Mouse (Mus musculus): ENCODE data around the gene Riok1. TPM values are rescaled to one million over a fixed set of nuclear protein-coding genes. Genes with fewer than 3 reads are reported as not detected.

The Riok1 gene
- polyA plus RNA-seq (2015; fragmentation: Illumina TruSeq; extraction: RNeasy Lipid Tissue Mini Kit (QIAGEN cat#74804); ENCODE audit: insufficient read depth, low replicate concordance), result 63.1 TPM

GRCm38 (mm10) chr13:38036343-38037043 lies at the start of gene Riok1:
TSS of gene Riok1 (plus strand) at chr13:38036995.

DNA sequence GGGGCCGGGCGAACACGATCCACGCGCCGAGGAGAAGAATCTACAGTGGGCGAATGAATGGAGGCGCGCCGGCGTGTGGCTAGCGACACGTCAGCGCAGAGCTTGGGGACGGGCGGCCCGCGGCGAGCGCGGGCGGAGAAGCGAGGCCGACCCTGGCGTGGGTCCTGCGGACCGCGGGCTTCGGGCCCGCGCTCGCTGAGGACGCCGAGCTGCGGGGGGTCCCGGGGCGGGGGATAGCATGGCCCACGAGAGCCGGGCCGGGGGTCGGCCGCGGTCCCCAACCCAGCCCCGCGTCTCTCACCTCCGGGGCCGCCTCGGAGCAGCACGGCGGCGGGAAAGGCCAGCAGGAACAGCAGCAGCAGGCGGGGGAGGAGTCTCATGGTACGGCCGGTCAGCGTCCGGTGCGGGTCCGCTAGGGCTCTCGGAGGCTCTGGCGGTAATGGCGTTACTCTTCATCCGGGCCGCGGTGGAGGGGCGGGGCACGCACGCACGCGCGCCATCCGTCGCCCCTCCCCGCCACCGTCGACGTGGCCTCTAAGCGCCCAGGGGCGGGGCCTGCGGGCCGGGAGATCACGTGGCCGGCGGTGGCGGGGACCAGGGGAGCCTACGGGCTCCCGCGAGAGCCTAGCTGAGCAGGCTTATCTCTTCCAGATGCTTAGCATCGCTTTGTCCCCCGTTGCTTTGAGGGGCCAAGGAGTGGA lies 42.9 kb upstream of the Riok1 start, which contains the start of gene Ssr1:
Gene Ssr1, minus strand, starts transcription at position 514 of the 701 bp plus-strand sequence.

DNA sequence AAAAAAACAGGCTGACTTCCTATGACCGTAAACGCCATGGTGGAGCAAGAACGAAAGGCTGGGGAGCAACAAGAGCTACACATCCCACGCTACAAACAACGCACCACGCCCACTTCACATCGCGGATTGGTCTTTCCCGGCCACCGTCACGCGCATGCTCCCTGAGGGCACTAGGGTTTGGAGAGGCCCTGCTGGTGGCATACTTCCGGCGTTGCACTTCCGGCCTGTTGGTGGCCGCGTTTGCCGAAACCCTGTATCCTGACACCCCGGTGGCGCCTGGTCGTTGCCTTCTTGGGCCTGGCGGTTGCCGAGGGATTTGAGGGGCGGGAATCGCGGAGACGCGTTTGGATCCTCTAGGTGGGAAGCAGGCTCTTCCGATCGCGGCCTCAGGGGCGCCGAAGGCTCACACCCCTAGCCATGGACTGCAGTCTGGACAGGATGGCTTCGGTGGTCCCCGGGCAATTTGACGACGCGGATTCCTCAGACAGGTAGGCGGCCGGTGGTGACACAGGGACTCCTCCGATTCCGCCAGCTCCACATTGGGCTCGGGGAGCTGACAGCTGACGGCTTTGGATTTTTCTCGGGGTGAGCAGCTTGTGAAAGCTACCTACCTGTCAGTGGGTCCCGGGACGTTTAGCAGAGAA lies 371 bp downstream of the Riok1 start, which contains the start of gene Cage1:
Gene Cage1, minus strand, starts transcription at position 26 of the 644 bp plus-strand sequence.

Other genes starting within 250 kb of the Riok1 start
- 89.9 TPM for gene Ssr1, start 42.8 kb upstream of the Riok1 start, polyA plus RNA-seq (2015; fragmentation: Illumina TruSeq; extraction: RNeasy Lipid Tissue Mini Kit (QIAGEN cat#74804); ENCODE audit: insufficient read depth, low replicate concordance)
- gene Cage1, start 74 bp downstream of the Riok1 start, polyA plus RNA-seq (2015; fragmentation: Illumina TruSeq; extraction: RNeasy Lipid Tissue Mini Kit (QIAGEN cat#74804); ENCODE audit: insufficient read depth, low replicate concordance), result 1.9 TPM
- gene Dsp, start 114.3 kb downstream of the Riok1 start, polyA plus RNA-seq (2015; fragmentation: Illumina TruSeq; extraction: RNeasy Lipid Tissue Mini Kit (QIAGEN cat#74804); ENCODE audit: insufficient read depth, low replicate concordance), result 0.11 TPM
- gene Snrnp48, start 167.9 kb downstream of the Riok1 start, polyA plus RNA-seq (2015; fragmentation: Illumina TruSeq; extraction: RNeasy Lipid Tissue Mini Kit (QIAGEN cat#74804); ENCODE audit: insufficient read depth, low replicate concordance), result 99.6 TPM